Mouse (Mus musculus) neutrophil, adult 83 days (primary cell): Measurements from ENCODE around the gene Skint1. TPM values are rescaled to one million over a fixed set of nuclear protein-coding genes. Genes with fewer than 3 reads are reported as not detected.

ENCODE experiments used
- total RNA-seq, 2 experiments: library from RNA; stranded (reverse); gene quantifications; one replicate each; pipeline ENCODE4 v1.2.4; 2023

Skint1 gene
- not detected for total RNA-seq

DNA sequence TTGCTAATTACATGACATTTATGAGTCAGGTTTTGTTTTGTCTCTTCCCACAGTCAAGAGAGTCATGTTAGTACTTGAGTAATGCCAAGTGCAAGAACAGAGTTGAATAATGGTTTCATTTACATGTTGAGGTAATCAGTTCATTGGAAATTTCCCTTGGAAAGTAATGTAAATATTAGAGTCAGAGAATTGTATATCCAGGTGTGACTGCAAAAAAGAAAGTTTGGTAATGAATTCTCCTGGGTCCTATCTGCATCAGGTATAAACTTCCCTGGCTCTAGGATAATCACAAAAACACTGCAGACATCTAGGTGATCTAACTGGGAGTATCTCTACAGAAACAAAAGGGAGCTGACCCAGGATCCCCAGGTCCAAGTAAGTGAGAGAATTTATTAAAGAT is at the start of gene Skint1:
Gene Skint1 (plus strand): TSS at position 301 of the 400 bp plus-strand sequence.

DNA sequence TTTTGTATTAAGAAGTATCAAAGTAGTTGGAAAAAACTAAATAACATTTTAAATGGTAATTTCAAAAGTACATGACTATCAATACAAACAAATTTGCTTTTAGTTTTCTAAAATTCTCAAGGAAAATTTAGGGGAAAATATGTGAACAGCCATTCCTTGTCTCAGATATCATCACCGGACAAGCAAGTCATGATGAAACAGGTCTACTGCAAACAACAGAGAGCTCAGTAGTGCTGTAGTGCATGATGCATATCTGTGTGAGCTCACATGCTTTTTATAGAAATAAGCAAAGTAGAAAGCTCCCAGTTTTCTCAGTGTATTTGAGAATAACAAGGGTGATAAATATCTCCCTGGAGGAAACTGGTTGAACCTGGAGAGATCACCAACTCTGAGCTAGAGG is 33.4 kb upstream of the Skint1 start, which contains the start of gene Skint7:
Gene Skint7 (plus strand): TSS at position 301 of the 400 bp plus-strand sequence.

DNA sequence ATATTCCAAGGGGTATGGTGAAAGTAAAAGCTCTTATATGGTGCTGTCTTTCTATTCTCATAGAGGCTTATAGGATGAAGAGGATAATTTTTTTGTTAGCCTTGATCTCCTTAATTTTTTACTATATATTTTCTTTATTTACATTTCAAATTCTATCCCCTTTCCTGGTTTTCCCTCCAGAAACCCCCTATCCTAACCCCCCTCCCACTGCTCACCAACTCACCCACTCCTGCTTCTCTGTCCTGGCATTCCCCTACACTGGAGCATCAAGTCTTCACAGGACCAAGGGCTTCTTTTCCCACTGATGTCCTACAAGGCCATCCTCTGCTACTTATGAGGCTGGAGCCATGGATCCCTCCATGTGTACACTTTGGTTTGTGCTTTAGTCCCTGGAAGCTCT is 65.6 kb downstream of the Skint1 start, which contains the start of gene Skint4:
Gene Skint4 (plus strand): TSS at position 301 of the 400 bp plus-strand sequence.

Other genes starting within 250 kb of the Skint1 start
- not detected for gene Slc5a9, start 103.4 kb upstream of the Skint1 start, total RNA-seq
- not detected for gene Skint8, start 86.9 kb upstream of the Skint1 start, total RNA-seq
- gene Skint7, start 33.3 kb upstream of the Skint1 start, total RNA-seq = not detected
- gene Skint4, start 65.7 kb downstream of the Skint1 start, total RNA-seq = not detected
- 1 to 10 TPM; 2.1 TPM for gene Skint3, start 226.0 kb downstream of the Skint1 start, total RNA-seq